Mouse (Mus musculus): Measurements from ENCODE around the gene Notch3.

DNA sequence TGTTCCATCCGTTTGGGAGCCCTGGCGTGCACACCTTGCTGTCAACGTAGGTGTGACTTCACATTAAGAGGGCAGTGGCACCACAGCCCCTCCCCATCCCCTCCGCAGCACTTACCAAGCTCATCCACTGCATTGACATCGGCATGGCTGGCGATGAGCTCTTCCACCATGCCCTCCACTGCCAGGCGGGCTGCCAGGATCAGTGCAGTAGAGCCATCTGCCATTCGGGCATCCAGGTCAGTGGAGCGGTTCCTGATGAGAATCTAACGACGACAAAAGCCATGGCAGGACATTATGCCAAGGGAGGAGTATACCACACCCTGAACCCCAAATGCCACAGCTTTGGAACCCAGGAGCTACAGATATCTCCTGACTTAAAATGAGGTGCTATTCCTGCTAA is 34.6 kb downstream of the Notch3 start:
- TF ChIP-seq CTCF (IDR thresholded peaks at IDR 0.05 in 2 of 3, conservative IDR thresholded peaks at IDR 0.05 in 1 of 3; ENCODE audit: control insufficient read depth in 1 of 3, insufficient read depth in 1 of 3, low read depth in 2 of 3, low read length in 3 of 3, poor library complexity in 1 of 3, severe bottlenecking in 1 of 3) (no peak), E2F4 (IDR thresholded peaks at IDR 0.05; ENCODE audit: borderline replicate concordance, low read depth, low read length) (no peak), TCF12 (IDR thresholded peaks at IDR 0.05; ENCODE audit: low read depth, low read length) (no peak), ELF1 (IDR thresholded peaks at IDR 0.05; ENCODE audit: low read depth, low read length) (no peak), MYB (IDR thresholded peaks at IDR 0.05; ENCODE audit: low read depth, low read length) (no peak), CHD2 (IDR thresholded peaks at IDR 0.05; ENCODE audit: low read length) (no peak), MAX (IDR thresholded peaks at IDR 0.05; ENCODE audit: low read length) (no peak), GABPA (IDR thresholded peaks at IDR 0.05; ENCODE audit: low read depth, low read length) (no peak), TBP (IDR thresholded peaks at IDR 0.05; ENCODE audit: low read depth, low read length) (no peak), MXI1 (IDR thresholded peaks at IDR 0.05; ENCODE audit: low read depth, low read length) (no peak), EP300 (IDR thresholded peaks at IDR 0.05; ENCODE audit: low read depth in 1 of 2, low read length in 2 of 2) (no peak), ZC3H11A (IDR thresholded peaks at IDR 0.05; ENCODE audit: low read depth, low read length) (no peak), SIN3A (IDR thresholded peaks at IDR 0.05; ENCODE audit: low read length) (no peak), POLR2A (IDR thresholded peaks at IDR 0.05; ENCODE audit: control insufficient read depth in 1 of 2, insufficient read depth in 1 of 2, low read depth in 1 of 2, low read length in 2 of 2, poor library complexity in 1 of 2) (no peak)

Data from MEL (cell line).